Mouse (Mus musculus) embryonic facial prominence, embryonic 11.5 days (tissue): ENCODE data around the gene Irf8. TPM values are rescaled to one million over a fixed set of nuclear protein-coding genes. Genes with fewer than 3 reads are reported as not detected.
"Not testable (repeated sequence)": the region's sequence is repeated elsewhere in the genome, so short reads cannot be mapped to it uniquely, and the experiment has no call there.

Experiments
- ATAC-seq: fragments of 200-750 bp; cut with Nextera tagmentation; replicated peaks from 2 replicates; pipeline ENCODE4 v1.8.0; 2017; ENCODE audit warnings: low read depth; ENCODE audit not compliant: insufficient number of reproducible peaks, low FRiP score, low TSS enrichment
- DNase-seq: peaks from one replicate; pipeline ENCODE4 v3.0.0-alpha.2; 2015; ENCODE audit warnings: low spot score
- H3K27ac ChIP-seq: fragments of 300-500 bp; sonication (generic); replicated peaks from 2 replicates; pipeline ENCODE4 v1.5.1; 2014; ENCODE audit warnings: mild to moderate bottlenecking, low read depth, low read length, control low read depth
- H3K27me3 ChIP-seq: fragments of 300-500 bp; sonication (generic); 2 replicates; pipeline ENCODE4 v1.6.1; 2014; ENCODE audit warnings: mild to moderate bottlenecking, low read length, moderate library complexity, mixed read lengths; ENCODE audit not compliant: control insufficient read depth, insufficient read depth
- H3K36me3 ChIP-seq: fragments of 300-500 bp; sonication (generic); replicated peaks from 2 replicates; pipeline ENCODE4 v1.6.1; 2014; ENCODE audit warnings: low read depth, mild to moderate bottlenecking, low read length, moderate library complexity, mixed read lengths; ENCODE audit not compliant: control insufficient read depth, insufficient read depth
- H3K4me1 ChIP-seq: fragments of 300-500 bp; sonication (generic); 2 replicates; pipeline ENCODE4 v1.6.1; 2014; ENCODE audit warnings: low read length, mixed read lengths; ENCODE audit not compliant: control insufficient read depth, insufficient read depth
- H3K4me2 ChIP-seq: fragments of 300-500 bp; sonication (generic); 2 replicates; pipeline ENCODE4 v1.6.1; 2014; ENCODE audit warnings: low read depth, mild to moderate bottlenecking, control low read depth, low read length, moderate library complexity
- H3K4me3 ChIP-seq: fragments of 300-500 bp; sonication (generic); 2 replicates; pipeline ENCODE4 v1.5.1; 2014; ENCODE audit warnings: low read depth, low read length, control low read depth
- H3K9ac ChIP-seq: fragments of 300-500 bp; sonication (generic); replicated peaks from 2 replicates; pipeline ENCODE4 v1.6.1; 2014; ENCODE audit warnings: mild to moderate bottlenecking, control low read depth, low read length
- H3K9me3 ChIP-seq: fragments of 300-500 bp; sonication (generic); replicated peaks from 2 replicates; pipeline ENCODE4 v1.6.1; 2016; ENCODE audit warnings: mild to moderate bottlenecking, low read length, inconsistent platforms, mixed read lengths; ENCODE audit not compliant: control insufficient read depth
- whole genome bisulfite sequencing: fragments of 180-500 bp; shearing (Covaris S2); extraction: QIAGEN DNeasy Blood & Tissue Kit; methylation state at CpG from one replicate; pipeline ENCODE4 v1.1.7; 2014; 5-methylcytosine and 5-hydroxymethylcytosine counted together
- polyA plus RNA-seq: library from polyadenylated mRNA; unstranded; fragments of >200 nt; fragmentation: Nextera tagmentation; extraction: Ambion mirVana; gene quantifications from 2 replicates; pipeline ENCODE4 v1.2.1, GENCODE M21; 2014

The Irf8 gene
- polyA plus RNA-seq, 1 experiment from 2014 or later = 3.4 TPM

DNA sequence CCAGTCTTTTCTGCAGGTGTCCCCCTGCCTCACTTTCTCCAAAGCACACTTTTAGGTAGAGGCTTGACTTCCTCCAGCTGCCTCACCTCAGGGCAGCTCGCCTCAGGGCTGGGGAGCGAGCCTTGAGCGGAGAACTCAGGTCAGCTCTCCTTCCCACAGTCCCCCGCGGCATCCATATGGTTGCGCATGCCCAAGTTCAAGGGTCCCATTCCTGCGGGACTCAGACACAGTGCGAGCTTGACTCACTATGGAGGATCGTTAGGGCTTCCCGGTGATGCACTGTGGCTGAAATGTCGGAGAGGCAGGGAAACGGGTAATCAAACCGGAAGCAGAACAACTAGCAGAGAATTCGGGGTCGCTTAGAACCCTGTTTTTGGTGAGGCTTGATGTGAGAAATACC, 31.0 kb upstream of the Irf8 start:
- 87% methylated on average over 15 of the region's 15 CpGs for WGBS
- no peaks in the 10 kb centered on the region for H3K4me1 ChIP-seq
- H3K36me3 ChIP-seq = no peaks in the 10 kb centered on the region
- no peak overlapping the region for H3K4me3 ChIP-seq
- no peak overlapping the region for H3K4me2 ChIP-seq
- H3K9me3 ChIP-seq = no peaks in the 10 kb centered on the region
- no peak overlapping the region for H3K27ac ChIP-seq
- DNase-seq = no peak
- H3K27me3 ChIP-seq = no peaks in the 10 kb centered on the region
- no peak overlapping the region for H3K9ac ChIP-seq
- ATAC-seq = no peak

DNA sequence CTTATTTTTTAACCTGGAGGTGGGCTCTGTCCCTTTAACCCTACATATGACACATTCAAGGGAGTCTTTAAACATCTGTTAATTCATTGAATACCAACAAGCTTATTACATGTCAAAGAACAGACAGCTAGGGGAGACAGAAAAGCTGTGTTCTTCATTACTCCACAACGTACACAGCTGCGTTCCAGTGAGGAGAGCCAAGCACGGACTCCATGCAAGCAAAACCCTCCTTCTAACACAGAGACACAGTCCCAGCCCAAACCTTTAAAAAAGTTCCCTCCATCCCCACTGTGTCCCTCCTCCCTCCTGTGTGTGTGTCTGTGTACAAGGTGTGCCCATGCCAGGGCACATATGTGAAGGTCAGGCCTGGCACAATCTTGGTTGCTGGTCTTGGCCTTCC, 30.0 kb upstream of the Irf8 start:
- no peaks in the 10 kb centered on the region for H3K4me1 ChIP-seq
- H3K9me3 ChIP-seq = no peaks in the 10 kb centered on the region
- no peak overlapping the region for H3K4me3 ChIP-seq
- H3K36me3 ChIP-seq = no peaks in the 10 kb centered on the region
- no peak overlapping the region for H3K27ac ChIP-seq
- H3K4me2 ChIP-seq = no peak overlapping the region
- WGBS = 74% methylated on average over 3 of the region's 3 CpGs
- H3K9ac ChIP-seq = no peak overlapping the region
- no peaks in the 10 kb centered on the region for H3K27me3 ChIP-seq
- no peak for DNase-seq
- no peak for ATAC-seq

DNA sequence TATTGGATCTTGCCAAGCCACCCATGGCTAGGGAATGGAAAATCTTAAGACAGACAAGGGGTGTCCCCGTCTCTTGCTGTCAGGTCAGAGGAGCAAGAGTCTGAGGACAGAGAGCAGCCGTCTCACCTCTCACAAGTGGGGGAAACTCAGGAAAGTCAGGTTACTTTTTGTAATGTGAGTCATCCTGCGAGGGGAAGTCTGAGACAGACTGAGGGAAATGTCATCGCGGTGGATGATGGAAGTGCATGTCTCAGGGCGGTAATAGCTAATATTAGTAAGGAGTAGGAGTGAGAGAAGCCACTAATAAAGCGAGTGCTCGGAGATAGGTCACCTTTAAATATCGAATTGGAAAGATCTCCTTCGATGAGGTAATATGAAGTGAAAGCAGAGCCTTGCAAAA, 27.0 kb upstream of the Irf8 start:
- H3K4me1 ChIP-seq = no peaks in the 10 kb centered on the region
- H3K9ac ChIP-seq = no peak overlapping the region
- H3K4me3 ChIP-seq = no peak overlapping the region
- no peak overlapping the region for H3K4me2 ChIP-seq
- 79% methylated on average over 10 of the region's 10 CpGs for WGBS
- H3K36me3 ChIP-seq = no peaks in the 10 kb centered on the region
- no peak overlapping the region for H3K27ac ChIP-seq
- no peaks in the 10 kb centered on the region for H3K9me3 ChIP-seq
- no peaks in the 10 kb centered on the region for H3K27me3 ChIP-seq
- DNase-seq (no peak), ATAC-seq (no peak)

DNA sequence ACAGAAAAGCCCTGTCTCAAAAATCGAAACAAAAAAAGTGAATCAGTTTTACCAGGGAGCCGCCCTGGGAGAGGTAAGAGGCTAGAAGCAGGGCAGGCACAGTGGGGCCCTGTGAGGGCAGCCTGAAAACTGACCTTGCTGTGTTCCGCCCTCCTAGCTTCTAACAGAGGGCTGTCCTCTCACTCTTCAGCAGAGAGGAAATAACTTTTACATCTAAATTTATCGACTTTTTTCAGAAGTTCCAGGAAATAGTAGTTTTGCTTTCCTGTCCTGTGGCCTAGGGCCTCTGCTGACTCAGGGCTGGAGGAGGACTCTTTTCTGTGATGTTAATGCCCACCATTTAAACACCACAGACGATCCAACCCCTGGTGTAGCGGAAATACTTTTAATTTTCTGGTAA, 21.0 kb upstream of the Irf8 start:
- Histone ChIP-seq H3K27ac (no peak overlapping the region), H3K4me1 (no peaks in the 10 kb centered on the region), H3K4me2 (no peak overlapping the region), H3K27me3 (no peaks in the 10 kb centered on the region), H3K9me3 (no peaks in the 10 kb centered on the region), H3K9ac (no peak overlapping the region), H3K36me3 (no peaks in the 10 kb centered on the region), H3K4me3 (no peak overlapping the region)
- 77% methylated on average over 6 of the region's 6 CpGs for WGBS
- DNase-seq (no peak), ATAC-seq (no peak)

DNA sequence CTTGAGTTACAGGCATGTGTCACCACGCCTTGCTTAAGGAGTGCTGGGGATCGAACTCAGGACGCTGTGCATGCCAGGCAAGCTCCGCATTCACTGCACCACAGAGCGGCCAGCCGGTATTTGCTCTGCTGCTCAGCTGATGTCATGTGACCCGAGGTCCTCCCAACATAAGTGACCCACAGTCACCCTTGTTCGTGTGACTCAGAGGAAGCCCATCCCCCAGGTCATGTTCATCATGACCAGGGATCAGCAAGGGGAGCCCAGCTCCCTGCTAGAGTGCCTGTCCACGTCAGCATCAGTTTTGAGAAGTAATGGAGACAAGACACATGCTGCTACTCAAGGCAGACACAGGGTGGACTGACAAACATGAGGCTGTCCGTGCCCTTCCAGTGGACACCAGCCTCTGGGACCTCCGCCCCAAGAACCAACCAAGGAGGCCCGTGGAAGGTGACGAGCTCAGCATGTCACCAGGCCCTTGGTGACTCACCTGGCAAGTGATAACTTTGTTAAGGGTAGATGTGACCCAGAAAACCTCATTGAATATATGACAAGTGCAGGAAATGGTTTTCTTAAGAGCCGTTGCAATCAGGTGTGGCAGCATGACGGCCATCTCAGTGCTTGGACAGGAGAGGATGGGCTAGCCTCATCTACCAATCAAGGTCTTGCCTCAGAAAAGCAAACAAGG, 20.0 kb upstream of the Irf8 start:
- Histone ChIP-seq H3K4me1 (no peaks in the 10 kb centered on the region), H3K9me3 (no peaks in the 10 kb centered on the region), H3K27ac (no peak overlapping the region), H3K4me2 (no peak overlapping the region), H3K27me3 (no peaks in the 10 kb centered on the region), H3K4me3 (no peak overlapping the region), H3K9ac (no peak overlapping the region), H3K36me3 (no peaks in the 10 kb centered on the region)
- WGBS = 77% methylated on average over 15 of the region's 15 CpGs
- DNase-seq = no peak
- ATAC-seq = no peak

DNA sequence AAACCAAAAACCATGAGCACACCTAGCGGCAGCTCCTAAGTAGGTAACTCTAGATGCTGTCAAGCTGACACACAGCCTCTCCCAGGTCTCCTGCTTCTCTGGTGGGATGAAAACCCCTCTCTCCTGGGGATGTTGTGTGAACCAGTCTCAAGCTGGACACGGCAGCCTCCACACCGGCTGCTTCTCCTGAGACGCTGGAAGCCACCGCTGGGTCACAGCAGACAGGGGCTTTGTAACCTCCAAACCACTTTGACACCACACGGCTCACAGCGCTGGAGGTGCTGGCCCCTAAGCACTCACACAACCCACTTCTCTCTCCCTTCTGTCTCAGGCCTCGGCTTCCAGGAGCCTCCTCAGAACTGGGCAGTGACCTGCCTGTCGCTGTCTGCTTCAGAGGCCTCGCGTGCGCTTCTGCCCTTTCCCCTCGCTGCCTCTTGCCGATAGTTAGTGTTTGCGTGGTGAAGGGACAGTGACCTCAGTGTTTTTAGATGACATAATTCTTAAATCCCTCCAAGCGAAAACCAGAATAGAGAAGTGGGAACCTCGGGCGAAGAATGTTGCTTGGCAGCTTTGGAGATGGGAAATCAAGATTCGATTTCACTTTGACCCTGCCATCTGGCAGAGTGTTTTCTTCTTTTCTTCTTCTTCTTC, 16.4 kb upstream of the Irf8 start:
- no peak for ATAC-seq
- H3K4me2 ChIP-seq = no peak overlapping the region
- no peaks in the 10 kb centered on the region for H3K36me3 ChIP-seq
- no peak for DNase-seq
- H3K4me1 ChIP-seq = no peaks in the 10 kb centered on the region
- H3K9ac ChIP-seq = no peak overlapping the region
- no peaks in the 10 kb centered on the region for H3K9me3 ChIP-seq
- WGBS = 59% methylated on average over 19 of the region's 19 CpGs
- no peak overlapping the region for H3K27ac ChIP-seq
- no peaks in the 10 kb centered on the region for H3K27me3 ChIP-seq
- H3K4me3 ChIP-seq = no peak overlapping the region

DNA sequence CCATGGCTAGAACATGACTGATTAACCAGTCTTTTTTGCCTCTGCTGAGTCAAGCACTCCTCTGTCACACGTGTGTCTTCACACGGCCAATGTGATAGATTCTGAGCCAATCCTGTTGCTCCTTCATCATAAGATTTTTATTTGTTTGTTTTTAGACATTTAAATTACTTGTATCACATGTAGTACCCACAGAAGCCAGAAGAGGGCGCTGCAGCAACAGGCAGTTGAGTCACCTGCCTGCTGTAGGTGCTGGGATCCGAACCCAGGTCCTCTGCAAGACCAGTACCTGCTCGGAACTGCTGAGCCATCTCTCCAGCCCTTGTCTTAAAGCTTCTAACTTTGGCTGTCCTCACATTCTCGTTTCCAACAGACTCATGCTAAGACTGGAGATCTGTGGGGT, 13.1 kb upstream of the Irf8 start:
- 74% methylated on average over 6 of the region's 6 CpGs for WGBS
- Histone ChIP-seq H3K9me3 (no peaks in the 10 kb centered on the region), H3K36me3 (no peaks in the 10 kb centered on the region), H3K4me2 (no peak overlapping the region), H3K27me3 (no peaks in the 10 kb centered on the region), H3K4me1 (no peaks in the 10 kb centered on the region), H3K4me3 (no peak overlapping the region), H3K9ac (no peak overlapping the region), H3K27ac (no peak overlapping the region)
- DNase-seq (no peak), ATAC-seq (no peak)

DNA sequence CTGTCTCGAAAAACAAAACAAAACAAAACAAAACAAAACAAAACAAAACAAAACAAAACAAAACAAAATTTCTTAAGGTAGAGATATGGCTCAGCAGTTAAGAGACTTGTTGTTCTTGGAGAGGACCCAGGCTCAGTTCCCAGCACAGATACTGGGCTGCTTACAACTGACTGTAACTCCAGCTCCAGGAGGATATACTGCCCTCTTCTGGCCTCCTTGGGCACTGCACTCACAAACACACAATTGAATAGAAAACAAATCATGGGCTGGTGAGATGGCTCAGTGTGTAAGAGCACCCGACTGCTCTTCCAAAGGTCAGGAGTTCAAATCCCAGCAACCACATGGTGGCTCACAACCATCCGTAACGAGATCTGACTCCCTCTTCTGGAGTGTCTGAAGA, 12.1 kb upstream of the Irf8 start:
- not testable (repeated sequence) for H3K4me2 ChIP-seq, H3K27ac ChIP-seq, H3K9me3 ChIP-seq, H3K36me3 ChIP-seq, ATAC-seq, DNase-seq, H3K4me1 ChIP-seq, H3K9ac ChIP-seq, H3K4me3 ChIP-seq, H3K27me3 ChIP-seq
- 89% methylated on average over 2 of the region's 4 CpGs for WGBS
